Mouse (Mus musculus): ENCODE measurements around the gene Tuft1.

Tuft1 gene

DNA sequence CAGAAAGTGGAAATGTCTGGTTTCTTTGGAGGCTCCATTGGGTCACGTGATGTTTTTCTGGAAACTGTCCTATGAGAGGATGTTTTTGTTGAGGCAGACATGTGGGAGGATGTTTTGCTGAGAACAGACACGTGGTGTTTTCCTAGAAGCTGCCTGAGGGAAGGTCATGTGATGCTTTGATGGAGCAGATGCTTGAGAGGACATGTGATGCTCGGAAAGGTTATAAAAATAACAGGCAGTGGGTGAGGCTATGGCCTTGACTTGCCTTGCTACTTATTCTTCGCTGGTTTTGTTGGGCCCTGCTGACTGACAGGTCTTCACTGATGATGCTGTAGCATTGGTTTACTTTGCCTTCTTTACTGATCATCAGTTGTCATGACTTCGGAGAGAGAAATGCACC lies 67.6 kb downstream of the Tuft1 start:
- DNase-seq (ENCODE audit: low spot score), result no peak

DNA sequence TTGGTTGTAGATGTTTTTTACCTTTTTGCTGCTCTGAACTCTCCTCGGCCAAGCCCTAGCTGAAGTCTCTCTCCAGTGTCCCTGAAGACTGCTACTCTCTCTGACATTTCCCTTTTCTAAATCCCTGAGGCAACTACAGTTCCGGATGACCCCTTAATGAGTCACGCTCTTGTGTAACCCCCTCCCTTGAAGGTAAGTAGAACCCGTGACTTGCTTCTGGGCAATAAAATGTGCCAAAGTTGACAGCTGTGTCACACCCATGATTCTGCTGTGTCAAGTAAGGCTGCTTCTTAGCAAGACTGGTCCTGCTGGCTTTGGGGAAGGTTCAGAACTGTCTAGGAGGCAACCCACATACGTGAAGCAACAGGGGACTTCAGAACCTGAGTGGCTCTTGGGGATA lies 70.7 kb downstream of the Tuft1 start:
- no peak for DNase-seq (ENCODE audit: low spot score)

DNA sequence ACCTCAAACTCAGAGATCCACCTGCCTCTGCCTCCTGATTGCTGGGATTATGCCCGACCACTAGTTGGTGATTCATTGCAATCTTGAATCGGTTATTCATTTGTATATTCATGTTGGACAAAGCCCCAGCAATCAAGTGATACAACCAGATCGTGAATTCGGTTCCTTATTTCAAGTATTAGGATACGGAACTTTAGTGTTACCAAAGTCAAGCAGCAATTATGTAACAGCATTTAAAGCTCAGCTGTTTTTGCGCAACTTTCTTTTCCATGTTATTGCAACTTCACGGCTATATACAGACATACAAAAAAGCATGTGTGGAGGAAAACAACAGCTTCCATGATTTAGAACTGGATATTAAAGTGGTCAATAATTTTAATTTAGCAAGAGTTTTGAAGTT lies 75.7 kb downstream of the Tuft1 start:
- DNase-seq (ENCODE audit: low spot score), result no peak

DNA sequence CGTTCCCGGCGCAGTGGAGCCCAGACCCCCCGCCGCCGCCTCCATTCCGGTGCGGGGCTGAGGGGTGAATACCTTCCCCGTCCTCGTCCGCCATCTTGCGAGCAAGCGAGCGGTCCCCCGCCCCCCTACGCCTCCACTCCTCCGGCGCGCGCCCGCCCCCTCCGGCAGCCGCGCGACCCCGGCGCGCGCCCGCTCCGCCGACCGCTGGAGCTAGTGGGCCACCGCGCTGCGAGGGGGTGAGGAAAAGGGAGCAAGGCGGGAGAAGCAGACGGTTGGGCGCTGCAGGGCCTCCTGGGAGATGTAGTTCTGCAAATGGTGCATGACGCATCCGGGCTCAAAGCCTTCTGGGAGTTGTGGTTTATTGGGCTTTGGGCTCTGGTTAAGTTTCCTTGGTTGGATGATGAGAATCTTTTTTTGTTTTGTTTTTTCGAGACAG lies 76.2 kb downstream of the Tuft1 start, which contains the start of gene Snx27:
Gene Snx27 (minus strand): TSS at position 261 of the 436 bp plus-strand sequence.
- DNase-seq (ENCODE audit: low spot score), result peak; percentile 98

DNA sequence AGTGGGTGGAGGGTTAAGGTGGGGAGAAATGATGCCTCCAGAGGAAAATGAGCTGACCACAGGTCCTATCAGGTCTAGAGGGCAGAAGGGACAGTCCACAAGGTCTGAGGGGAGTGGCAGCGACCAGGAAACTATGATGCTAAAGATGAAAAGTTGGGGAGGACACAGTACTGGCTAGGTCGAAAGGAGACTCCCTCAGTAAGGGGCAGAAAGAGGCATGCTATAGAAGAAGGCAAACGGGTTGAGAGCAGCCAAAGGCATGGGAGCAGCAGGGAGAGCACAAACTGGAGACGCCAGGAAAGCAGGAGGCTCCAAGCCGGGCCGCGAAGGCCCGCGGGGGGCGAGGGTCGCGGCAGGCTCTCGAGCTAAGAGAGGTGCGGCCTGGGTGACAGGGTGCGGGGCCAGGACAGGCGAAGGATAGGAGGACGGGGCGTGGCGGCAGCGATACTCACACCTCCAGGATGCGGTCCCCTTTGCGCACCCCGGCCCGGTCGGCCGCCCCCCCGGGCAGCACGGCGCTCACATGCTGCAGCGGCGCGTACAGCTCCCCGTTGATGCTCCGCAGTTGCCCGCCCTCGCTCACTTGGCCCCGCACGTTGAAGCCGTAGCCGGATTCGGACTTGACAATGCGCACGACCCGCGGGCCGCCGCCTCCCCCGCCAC lies 76.7 kb downstream of the Tuft1 start:
- peak; percentile 57 for DNase-seq (ENCODE audit: low spot score)

DNA sequence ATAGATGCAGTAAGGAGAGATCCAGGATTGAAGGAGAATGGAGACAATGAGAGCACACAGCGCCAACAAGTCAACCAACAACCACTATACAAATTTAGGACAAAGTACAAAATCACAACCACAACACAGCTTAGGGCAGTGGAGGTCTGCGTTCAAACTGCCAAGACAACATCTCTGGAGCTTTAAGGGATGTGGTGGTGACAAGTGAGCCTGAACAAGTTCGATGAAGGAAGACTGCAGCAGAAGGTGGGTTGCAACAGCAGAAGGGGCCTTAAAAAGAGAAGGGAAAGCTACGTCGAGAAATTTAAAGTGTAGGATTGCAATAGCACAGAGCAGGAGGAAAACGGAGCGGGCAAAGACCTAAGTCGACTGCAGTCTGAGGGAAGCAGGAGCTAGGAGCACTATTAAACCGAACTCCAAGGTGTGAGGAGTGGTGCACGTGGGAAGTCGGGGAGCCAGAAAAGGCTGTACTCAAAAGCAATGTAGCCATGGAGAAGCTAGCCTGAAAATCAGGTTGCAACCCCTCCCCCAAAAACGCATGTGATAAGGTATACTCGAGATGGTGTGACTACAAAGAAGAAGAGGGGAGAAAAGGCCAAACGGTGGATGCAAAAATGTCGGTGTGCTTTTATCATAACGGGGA lies 77.4 kb downstream of the Tuft1 start:
- peak; percentile 53 for DNase-seq (ENCODE audit: low spot score)

DNA sequence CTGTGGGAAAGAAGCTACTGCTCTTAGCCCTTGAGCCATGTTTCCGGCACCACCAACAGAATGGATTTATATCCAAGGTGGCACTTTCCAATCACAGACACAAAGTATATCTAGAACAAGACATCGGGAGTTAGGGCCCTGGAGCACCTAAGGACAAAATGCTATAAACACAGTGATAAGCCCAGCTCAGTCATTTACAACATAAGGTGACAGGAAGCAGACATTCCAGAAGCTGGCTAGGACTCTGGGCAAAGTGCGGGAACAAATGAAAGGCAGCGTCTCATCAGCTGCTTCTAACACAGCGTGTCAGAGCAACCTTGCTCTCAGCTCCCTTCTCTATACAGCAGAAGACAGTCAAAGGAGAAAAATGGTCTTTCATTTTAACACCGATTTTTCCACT lies 84.2 kb downstream of the Tuft1 start:
- no peak for DNase-seq (ENCODE audit: low spot score)

DNA sequence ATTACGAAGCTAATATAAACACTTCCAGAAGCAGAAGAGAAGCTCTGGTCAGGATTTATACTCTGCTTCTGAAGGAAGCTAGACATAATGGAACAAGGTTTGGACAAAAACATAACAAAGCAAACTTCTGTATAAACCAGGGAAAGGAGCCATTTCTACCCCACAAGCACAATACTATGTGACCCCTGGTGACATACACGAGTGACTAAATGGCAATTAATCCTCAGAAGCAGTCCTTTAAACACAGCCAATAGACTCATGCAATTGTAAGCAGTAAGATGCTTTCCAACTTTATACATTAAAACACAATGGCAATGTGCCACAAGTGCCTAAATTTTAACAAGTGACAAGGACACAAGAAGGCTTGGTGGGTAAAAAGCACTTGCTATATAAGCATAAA lies 91.4 kb downstream of the Tuft1 start:
- no peak for DNase-seq (ENCODE audit: low spot score)

DNA sequence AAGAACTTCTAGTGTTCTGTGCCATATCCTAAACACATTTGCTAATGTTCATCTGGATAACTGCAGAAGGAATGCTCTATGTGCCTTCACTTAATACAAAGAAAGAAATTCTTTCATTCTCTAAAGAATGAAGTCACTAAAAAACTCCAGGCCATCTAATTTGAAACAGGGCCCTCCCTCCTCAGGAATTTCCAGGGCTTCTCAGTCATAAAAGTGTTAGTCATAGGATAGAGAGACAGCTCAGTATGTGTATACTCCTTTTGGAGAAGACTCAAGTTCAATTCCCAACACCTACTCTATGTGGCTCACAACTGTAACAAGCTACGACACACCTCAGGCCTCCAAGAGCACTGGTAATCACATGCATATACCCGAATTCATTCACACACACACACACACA lies 93.1 kb downstream of the Tuft1 start:
- peak; percentile 43 for DNase-seq (ENCODE audit: low spot score)

DNA sequence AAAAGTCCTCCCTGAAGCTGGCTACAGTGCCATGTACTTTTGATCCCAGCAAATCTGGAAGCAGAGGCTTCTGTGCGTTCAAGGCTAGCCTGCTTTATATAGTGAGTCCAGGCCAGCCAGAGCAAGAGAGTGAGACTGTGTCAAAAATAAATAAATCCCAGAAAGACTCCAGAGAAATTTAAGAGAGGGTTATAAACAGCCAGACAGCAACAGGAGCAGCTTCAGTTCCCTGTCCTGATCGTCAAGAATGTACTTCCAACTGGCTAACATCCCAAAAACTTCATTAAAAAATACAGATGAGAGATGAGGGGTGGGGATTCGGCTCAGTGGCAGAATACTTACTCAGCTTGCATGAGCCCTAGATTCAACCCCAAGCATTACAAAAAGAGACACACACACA lies 93.5 kb downstream of the Tuft1 start:
- DNase-seq (ENCODE audit: low spot score), result no peak

DNA sequence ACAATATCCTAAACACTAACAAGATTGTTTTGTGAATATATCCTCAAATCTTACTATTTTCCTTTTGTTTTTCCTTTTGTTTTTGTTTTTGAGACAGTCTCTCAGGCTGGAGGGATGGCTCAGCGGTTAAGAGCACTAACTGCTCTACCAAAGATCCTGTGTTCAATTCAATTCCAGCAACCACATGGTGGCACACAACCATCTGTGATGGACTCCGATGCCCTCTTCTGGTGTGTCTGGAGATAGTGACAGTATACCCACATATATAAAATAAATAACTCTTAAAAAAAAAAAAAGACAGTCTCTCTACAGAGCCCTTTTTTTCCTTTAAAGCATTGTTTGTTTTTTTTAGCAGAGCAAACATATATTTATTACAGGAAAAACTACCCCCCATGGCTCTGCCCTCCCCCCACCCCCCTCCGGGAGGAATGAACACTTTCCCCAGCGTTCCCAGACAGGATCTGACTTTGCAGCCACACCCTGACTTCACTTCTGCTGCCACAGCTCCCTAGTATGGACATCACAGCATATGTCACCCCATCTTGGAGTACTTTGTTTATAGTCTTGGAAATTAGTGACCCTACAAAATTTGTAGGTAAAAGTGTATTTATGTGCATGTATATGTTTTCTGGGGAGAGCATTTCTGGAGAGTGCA lies 94.2 kb downstream of the Tuft1 start:
- no peak for DNase-seq (ENCODE audit: low spot score)

DNA sequence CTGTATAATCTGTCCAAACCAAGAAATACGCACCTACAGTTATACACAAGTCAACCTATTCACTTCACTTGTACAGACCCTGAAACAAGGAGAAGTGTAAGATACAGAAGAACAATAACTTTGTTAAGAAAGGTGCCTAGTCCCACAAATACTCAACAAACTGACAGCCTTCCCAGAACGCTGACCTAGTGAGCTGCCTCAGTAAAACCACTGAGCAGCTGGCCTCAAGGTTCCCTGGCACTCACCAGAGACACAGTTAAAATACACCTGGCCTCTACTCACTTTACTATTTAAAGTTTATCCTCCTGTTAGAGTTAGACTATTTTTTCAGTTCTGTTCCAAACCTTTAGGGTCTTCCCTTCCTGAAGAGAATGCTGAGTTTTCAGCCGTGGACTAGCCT lies 95.5 kb downstream of the Tuft1 start:
- no peak for DNase-seq (ENCODE audit: low spot score)
